Mouse (Mus musculus): ENCODE measurements around the gene Srek1ip1. TPM values are rescaled to one million over a fixed set of nuclear protein-coding genes. Genes with fewer than 3 reads are reported as not detected.

Srek1ip1 gene
- 12.3 and 14.7 TPM in 2 replicates for polyA plus RNA-seq (2015; fragmentation: Nextera tagmentation; extraction: Ambion mirVana)

DNA sequence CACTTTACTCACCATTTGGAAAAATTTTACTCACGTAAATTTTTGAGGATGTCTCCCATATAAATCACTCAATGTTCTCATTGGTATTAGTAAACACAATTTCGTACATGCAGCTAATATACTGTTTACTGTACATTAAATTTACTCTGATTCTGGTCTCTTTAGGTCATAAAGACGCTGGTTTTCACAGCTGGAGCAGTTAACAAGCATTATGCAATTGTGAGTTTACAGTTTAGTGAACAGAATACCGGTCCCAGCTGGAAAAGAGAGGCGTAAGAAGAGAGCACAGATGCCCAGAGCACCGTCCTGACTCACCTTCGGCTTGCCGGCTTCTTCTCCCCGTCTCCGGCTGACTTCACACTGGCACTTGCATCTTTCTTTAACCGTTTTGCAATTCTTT lies at the start of gene Srek1ip1:
Gene Srek1ip1, plus strand, starts transcription at position 301 of the 400 bp plus-strand sequence.

DNA sequence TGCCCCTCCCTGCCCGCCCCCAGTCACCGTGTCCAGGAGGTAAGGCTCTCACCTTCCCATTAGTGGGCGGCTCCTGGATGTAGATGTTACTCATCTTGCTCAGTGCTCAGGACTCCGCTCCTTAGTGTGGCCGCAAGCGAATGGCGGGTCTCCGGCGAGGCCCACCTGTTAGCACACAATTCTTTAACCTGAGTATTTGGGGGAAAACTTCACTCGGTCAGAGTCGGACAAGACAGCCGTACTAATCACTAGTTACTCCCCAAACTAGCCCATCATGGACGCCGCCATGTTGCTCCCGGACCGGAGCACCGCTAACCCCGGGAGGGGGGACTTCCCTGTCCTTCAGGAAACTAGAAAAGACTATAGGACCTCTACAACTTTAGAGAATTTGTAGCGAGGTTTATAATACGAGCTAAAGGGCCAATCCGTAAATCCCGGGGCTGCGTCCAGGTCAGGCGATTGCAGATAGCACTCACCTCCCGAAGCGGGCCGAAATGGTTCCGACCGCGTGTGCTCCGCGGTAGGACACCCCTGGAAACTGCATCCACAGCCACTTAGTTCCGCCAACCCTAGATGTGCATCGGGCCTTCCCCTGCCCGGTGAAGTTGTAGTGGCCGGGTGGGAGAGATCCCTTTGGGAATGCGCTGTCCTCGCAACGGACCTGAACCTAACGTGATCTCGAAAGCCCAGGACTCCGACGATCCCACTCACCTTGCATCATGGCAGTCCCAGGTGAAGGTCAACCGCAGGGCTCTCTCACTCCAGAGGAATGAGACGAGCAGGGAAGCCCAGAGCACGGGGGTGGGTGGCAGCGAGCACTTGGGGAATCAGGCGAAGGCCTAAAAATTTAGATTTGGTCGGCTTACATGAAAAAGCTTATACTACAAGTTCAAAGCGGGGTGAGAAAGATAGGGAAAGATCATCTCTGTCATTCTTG lies 24.6 kb downstream of the Srek1ip1 start, which contains the start of gene Cwc27:
Gene Cwc27, minus strand, starts transcription at position 508 of the 937 bp plus-strand sequence.

DNA sequence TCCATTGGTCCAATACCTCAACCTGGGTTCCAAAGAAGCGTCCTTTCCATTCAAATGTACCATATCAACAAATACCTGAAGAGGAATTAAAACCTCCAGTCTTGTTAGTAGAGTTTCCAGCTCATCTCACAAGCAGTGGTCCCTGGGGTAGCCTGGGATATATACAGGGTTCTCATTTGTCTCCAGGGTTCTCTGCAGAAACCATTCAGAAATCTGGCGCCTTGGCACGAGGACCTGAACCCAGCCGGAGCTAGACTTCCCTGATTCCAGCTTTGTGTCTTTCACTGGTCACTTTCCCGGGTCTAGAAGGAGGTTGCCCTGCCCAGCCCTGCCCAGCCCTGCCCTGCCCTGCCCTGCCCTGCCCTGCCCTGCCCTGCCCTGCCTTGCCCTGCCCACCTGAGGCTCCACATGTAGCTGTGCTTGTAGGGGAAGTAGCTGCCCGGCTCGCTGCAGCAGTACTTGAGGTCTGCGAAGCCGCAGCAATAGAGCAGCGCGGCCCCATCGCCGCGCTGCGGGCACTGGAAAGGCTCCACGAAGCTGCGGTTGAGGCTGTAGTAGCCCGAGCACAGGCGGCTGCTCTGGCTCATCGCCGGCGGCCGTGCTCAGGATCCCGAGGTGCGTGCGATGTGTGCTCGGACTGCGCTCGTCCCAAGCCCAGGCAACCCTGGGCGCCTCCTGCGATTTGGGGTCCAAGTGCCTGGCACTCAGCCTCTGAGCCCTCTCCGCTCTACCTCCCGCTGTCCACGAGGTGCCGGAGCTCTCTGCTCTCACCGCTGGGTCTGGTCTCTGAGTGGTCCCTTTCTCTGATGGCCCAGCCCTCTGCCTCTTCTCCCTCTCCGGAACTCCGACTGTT lies 71.1 kb downstream of the Srek1ip1 start, which contains the start of gene Shisal2b:
Gene Shisal2b, minus strand, starts transcription at position 767 of the 853 bp plus-strand sequence.

Other genes starting within 250 kb of the Srek1ip1 start
- 14.9 and 19.4 TPM in 2 replicates for gene Cwc27, start 24.7 kb downstream of the Srek1ip1 start, polyA plus RNA-seq (2015; fragmentation: Nextera tagmentation; extraction: Ambion mirVana)
- gene Shisal2b, start 71.4 kb downstream of the Srek1ip1 start, polyA plus RNA-seq (2015; fragmentation: Nextera tagmentation; extraction: Ambion mirVana): not detected in 2 replicates

Data from urinary bladder, postnatal 0 days (tissue).